Mouse (Mus musculus) layer of hippocampus, adult 2 months (tissue): ENCODE results near the gene Golph3. TPM values are rescaled to one million over a fixed set of nuclear protein-coding genes. Genes with fewer than 3 reads are reported as not detected.
A peak's percentile ranks its signal among the peaks of the same experiment; 100 is the strongest.
"Not testable (repeated sequence)": the region's sequence is repeated elsewhere in the genome, so short reads cannot be mapped to it uniquely, and the experiment has no call there.

Source experiments
- DNase-seq, 2 experiments: peaks; one replicate each; pipeline ENCODE4 v3.0.0; 2022; ENCODE audit warnings: low spot score in 2 of 2
- H3K27ac ChIP-seq: fragments of 200-600 bp; 2 replicates; pipeline ENCODE4 v1.8.1; 2022
- H3K4me3 ChIP-seq: fragments of 200-600 bp; 2 replicates; pipeline ENCODE4 v1.8.1; 2022; ENCODE audit warnings: mild to moderate bottlenecking
- CTCF ChIP-seq: fragments of 200-600 bp; conservative IDR thresholded peaks from 2 replicates; pipeline ENCODE4 v1.8.1; 2022; ENCODE audit warnings: antibody characterized with exemption, mild to moderate bottlenecking, moderate library complexity
- total RNA-seq, 2 experiments: library from RNA; stranded (reverse); gene quantifications; 2 replicates each; pipeline ENCODE4 v1.2.3; 2021

The Golph3 gene
- total RNA-seq, 2 experiments from 2014 or later = 91.3 to 94.5 TPM

GRCm38 (mm10) chr15:12366580-12367305, 45.5 kb downstream of the Golph3 start:
- not testable (repeated sequence) for H3K4me3 ChIP-seq, DNase-seq
- TF ChIP-seq CTCF = peak; percentile 16; the same call in 1 of the 2 replicates
- H3K27ac ChIP-seq = peak overlapping the region; percentile 93

- TF ChIP-seq CTCF = no peak
Observed at GRCm38 (mm10) chr15:12367306-12368080, 46.2 kb downstream of the Golph3 start.

GRCm38 (mm10) chr15:12368357-12368756, 47.1 kb downstream of the Golph3 start:
- Histone ChIP-seq H3K27ac (no peak overlapping the region), H3K4me3 (no peak overlapping the region)
- no peak for TF ChIP-seq CTCF
- no peak for DNase-seq

More at GRCm38 (mm10) chr15:12367306-12368080, 46.2 kb downstream of the Golph3 start:
- Histone ChIP-seq H3K4me3 (no peak overlapping the region), H3K27ac (peak overlapping the region; percentile 93; the same call in 1 of the 2 replicates)
- no peak for DNase-seq

GRCm38 (mm10) chr15:12368850-12369249, 47.6 kb downstream of the Golph3 start:
- no peak for DNase-seq
- H3K4me3 ChIP-seq = no peak overlapping the region
- H3K27ac ChIP-seq = no peak overlapping the region
- TF ChIP-seq CTCF = peak; percentile 41

GRCm38 (mm10) chr15:12370096-12370495, 48.8 kb downstream of the Golph3 start:
- H3K4me3 ChIP-seq = no peak overlapping the region
- no peak overlapping the region for H3K27ac ChIP-seq
- no peak for TF ChIP-seq CTCF
- peak in 1 of 2 experiments; percentile 28 for DNase-seq

- no peak overlapping the region for H3K4me3 ChIP-seq
- peak; percentile 90 for TF ChIP-seq CTCF
- peak; percentile 66 to 77 for DNase-seq
- H3K27ac ChIP-seq = peak overlapping the region; percentile 46; the same call in 1 of the 2 replicates
Observed at GRCm38 (mm10) chr15:12371183-12371582, 49.9 kb downstream of the Golph3 start.

- H3K27ac ChIP-seq = no peak overlapping the region
- TF ChIP-seq CTCF = no peak
- no peak for DNase-seq
- no peak overlapping the region for H3K4me3 ChIP-seq
Observed at GRCm38 (mm10) chr15:12373496-12373895, 52.2 kb downstream of the Golph3 start.

- H3K27ac ChIP-seq = no peak overlapping the region
- DNase-seq = no peak
- TF ChIP-seq CTCF = no peak
- H3K4me3 ChIP-seq = no peak overlapping the region
Observed at GRCm38 (mm10) chr15:12373918-12374317, 52.7 kb downstream of the Golph3 start.

- TF ChIP-seq CTCF = no peak
- peak overlapping the region; percentile 31; the same call in 1 of the 2 replicates for H3K4me3 ChIP-seq
- H3K27ac ChIP-seq = no peak overlapping the region
- DNase-seq = no peak
Observed at GRCm38 (mm10) chr15:12374916-12375315, 53.7 kb downstream of the Golph3 start.

- TF ChIP-seq CTCF = peak; percentile 91
- H3K4me3 ChIP-seq = peak overlapping the region; percentile 31
- DNase-seq = peak; percentile 69 to 74
- H3K27ac ChIP-seq = 0 out of 2 replicates have a peak overlapping the region, but pooled peaks have one; percentile 24
Observed at GRCm38 (mm10) chr15:12375641-12376311, 54.5 kb downstream of the Golph3 start.

GRCm38 (mm10) chr15:12376491-12377069, 55.3 kb downstream of the Golph3 start:
- DNase-seq = no peak
- Histone ChIP-seq H3K4me3 (no peak overlapping the region), H3K27ac (no peak overlapping the region)
- no peak for TF ChIP-seq CTCF

- H3K27ac ChIP-seq = no peak overlapping the region
- no peak for DNase-seq
- no peak overlapping the region for H3K4me3 ChIP-seq
- TF ChIP-seq CTCF = no peak
Observed at GRCm38 (mm10) chr15:12377800-12378199, 56.5 kb downstream of the Golph3 start.
